Mouse (Mus musculus): ENCODE data around the gene Lrrk1. TPM values are rescaled to one million over a fixed set of nuclear protein-coding genes. Genes with fewer than 3 reads are reported as not detected.

Lrrk1 gene
- polyA plus RNA-seq, 1 experiment from 2014 or later: 2.8 TPM

DNA sequence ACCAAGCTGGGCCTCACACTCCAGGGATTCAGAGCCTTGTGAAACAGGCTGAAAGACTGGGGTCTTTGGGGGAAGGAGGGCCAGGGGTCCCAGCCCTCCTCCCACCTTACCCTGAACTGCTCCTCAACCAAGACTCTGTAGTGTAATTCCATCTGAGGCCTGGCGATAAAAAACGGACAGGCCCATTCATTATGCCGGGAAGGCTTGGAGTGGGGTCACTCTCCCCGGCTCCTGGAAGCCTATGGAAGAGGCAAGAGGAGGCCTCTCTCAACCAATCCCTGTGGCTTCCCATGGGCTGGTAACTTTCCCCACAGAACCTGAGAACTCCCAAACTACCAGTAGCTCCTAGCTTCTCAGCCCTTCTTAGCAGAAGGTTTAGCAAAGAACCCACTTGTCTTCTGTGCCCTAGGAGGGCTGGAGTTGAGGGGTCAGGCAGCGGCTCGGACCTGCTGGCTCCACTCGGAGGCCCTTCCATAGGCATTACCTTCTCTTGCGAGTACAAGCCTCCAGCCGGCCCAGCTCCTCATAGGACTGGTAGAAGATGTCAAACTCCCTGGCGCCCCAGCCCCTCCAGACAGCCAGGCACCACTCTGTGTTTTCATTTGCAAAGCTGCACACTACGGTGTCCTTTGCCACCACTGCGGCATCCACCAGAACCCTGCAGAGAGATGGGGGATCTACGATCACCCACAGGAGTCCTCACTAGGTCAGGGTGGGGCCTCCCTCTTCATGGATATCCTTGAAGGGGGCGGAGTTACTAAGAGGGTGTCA lies 128.5 kb downstream of the Lrrk1 start:
- Histone ChIP-seq H3K4me3 (ENCODE audit: low read depth, low read length) (no peak overlapping the region), H3K9me3 (replicated peaks; ENCODE audit: control insufficient read depth, low read length, poor library complexity, severe bottlenecking) (no peaks in the 10 kb centered on the region), H3K9ac (ENCODE audit: low read depth, low read length) (no peak overlapping the region), H3K4me2 (ENCODE audit: low read length) (no peak overlapping the region), H3K36me3 (ENCODE audit: control insufficient read depth, insufficient read depth, low read length) (no peaks in the 10 kb centered on the region), H3K4me1 (ENCODE audit: control insufficient read depth, insufficient read depth, low read length) (no peaks in the 10 kb centered on the region), H3K27me3 (ENCODE audit: control insufficient read depth, insufficient read depth, low read depth, low read length) (no peaks in the 10 kb centered on the region), H3K27ac (ENCODE audit: low read length) (no peak overlapping the region)
- WGBS: 88% methylated on average over 14 of the region's 14 CpGs
- no peak for ATAC-seq

DNA sequence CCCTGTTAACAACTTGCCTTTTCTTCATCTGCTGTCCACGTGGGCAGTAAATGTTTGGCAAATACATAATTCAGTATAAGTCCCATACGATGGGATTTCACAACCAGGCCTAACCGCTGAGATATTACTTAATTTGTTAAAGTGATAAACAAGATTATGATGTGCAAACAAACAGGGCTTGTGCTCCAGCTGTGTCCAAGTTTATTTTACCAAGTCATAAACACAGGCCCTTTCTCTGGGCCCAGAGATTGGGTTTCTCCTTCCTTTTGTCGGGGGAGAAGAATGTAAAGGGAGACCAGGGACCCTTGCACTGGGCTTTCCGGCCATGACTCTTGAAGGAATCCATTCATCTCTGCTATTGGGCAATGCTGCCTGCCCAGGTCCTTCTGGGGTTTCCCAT lies 129.2 kb downstream of the Lrrk1 start:
- no peak overlapping the region for H3K27ac ChIP-seq (ENCODE audit: low read length)
- no peak overlapping the region for H3K4me2 ChIP-seq (ENCODE audit: low read length)
- H3K27me3 ChIP-seq (ENCODE audit: control insufficient read depth, insufficient read depth, low read depth, low read length): no peaks in the 10 kb centered on the region
- ATAC-seq: no peak
- 81% methylated on average over 5 of the region's 5 CpGs for WGBS
- no peak overlapping the region for H3K9ac ChIP-seq (ENCODE audit: low read depth, low read length)
- no peak overlapping the region for H3K4me3 ChIP-seq (ENCODE audit: low read depth, low read length)
- H3K36me3 ChIP-seq (ENCODE audit: control insufficient read depth, insufficient read depth, low read length): no peaks in the 10 kb centered on the region
- H3K9me3 ChIP-seq (replicated peaks; ENCODE audit: control insufficient read depth, low read length, poor library complexity, severe bottlenecking): no peaks in the 10 kb centered on the region
- no peaks in the 10 kb centered on the region for H3K4me1 ChIP-seq (ENCODE audit: control insufficient read depth, insufficient read depth, low read length)

DNA sequence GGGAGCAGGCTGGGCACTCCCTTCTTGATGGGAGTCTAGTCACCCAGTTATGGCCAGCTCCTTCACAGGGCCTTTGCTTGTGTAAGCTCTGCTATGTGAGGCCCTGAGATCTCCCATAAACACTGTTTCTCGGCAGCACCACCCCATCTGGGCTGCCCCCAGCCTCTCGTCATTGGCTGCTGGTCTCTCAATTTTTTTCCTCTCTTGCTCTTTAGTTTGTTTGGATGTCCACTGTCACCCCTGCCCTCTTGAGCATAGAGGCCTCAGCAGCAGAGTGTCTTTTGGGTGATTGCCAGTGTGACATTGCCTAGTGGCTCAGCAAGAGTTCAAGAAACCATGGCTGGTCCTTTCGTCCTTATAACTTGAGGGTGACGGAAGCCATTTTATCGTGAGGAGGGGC lies 130.9 kb downstream of the Lrrk1 start:
- Histone ChIP-seq H3K9me3 (replicated peaks; ENCODE audit: control insufficient read depth, low read length, poor library complexity, severe bottlenecking) (no peaks in the 10 kb centered on the region), H3K9ac (ENCODE audit: low read depth, low read length) (no peak overlapping the region), H3K27ac (ENCODE audit: low read length) (no peak overlapping the region), H3K4me2 (ENCODE audit: low read length) (no peak overlapping the region), H3K36me3 (ENCODE audit: control insufficient read depth, insufficient read depth, low read length) (no peaks in the 10 kb centered on the region), H3K4me1 (ENCODE audit: control insufficient read depth, insufficient read depth, low read length) (no peaks in the 10 kb centered on the region), H3K4me3 (ENCODE audit: low read depth, low read length) (no peak overlapping the region), H3K27me3 (ENCODE audit: control insufficient read depth, insufficient read depth, low read depth, low read length) (no peaks in the 10 kb centered on the region)
- 89% methylated on average over 5 of the region's 5 CpGs for WGBS
- no peak for ATAC-seq

DNA sequence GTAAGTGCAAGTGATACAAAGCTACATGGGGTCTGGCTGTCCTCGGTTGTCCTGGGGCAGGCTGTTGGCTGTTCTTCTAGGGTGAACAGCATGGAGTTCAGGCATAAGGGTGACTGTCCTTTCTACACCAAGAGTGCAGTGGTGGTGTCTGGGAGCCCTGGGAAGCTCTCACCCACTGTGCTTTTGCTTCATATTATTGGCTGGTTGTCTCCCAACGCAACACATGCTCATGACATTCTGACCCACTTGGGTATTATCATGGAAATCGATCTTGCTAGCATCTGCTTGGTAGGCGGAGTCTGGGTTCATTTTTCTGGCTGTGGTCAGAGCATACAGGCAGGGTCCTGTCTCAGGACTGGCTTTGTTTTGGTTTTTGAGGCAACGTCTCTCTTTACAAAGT lies 131.7 kb downstream of the Lrrk1 start:
- no peak overlapping the region for H3K4me2 ChIP-seq (ENCODE audit: low read length)
- H3K27me3 ChIP-seq (ENCODE audit: control insufficient read depth, insufficient read depth, low read depth, low read length): no peaks in the 10 kb centered on the region
- 74% methylated on average over 5 of the region's 5 CpGs for WGBS
- H3K27ac ChIP-seq (ENCODE audit: low read length): no peak overlapping the region
- ATAC-seq: no peak
- H3K9ac ChIP-seq (ENCODE audit: low read depth, low read length): no peak overlapping the region
- no peak overlapping the region for H3K4me3 ChIP-seq (ENCODE audit: low read depth, low read length)
- no peaks in the 10 kb centered on the region for H3K9me3 ChIP-seq (replicated peaks; ENCODE audit: control insufficient read depth, low read length, poor library complexity, severe bottlenecking)
- no peaks in the 10 kb centered on the region for H3K36me3 ChIP-seq (ENCODE audit: control insufficient read depth, insufficient read depth, low read length)
- no peaks in the 10 kb centered on the region for H3K4me1 ChIP-seq (ENCODE audit: control insufficient read depth, insufficient read depth, low read length)

DNA sequence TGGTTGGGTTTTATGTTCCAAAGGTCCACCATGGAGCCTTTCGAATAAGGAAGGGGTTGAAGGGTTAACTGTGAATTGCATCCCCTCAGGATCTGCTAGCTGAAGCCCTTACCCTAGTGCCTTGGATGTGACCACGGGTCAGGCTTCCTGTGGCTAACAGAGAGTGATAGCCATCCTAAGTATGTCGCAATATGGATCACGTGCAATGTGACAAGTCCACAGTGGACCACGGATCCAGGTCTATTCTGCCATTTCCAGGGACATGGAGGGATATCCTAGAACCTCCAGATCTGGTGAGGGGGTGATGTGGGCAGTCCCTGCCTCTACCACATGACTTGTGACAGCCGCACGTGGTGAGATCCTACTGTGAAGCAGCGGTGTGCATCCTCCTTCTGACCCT lies 133.2 kb downstream of the Lrrk1 start:
- 91% methylated on average over 8 of the region's 8 CpGs for WGBS
- no peak overlapping the region for H3K9ac ChIP-seq (ENCODE audit: low read depth, low read length)
- ATAC-seq: no peak
- no peak overlapping the region for H3K4me3 ChIP-seq (ENCODE audit: low read depth, low read length)
- H3K4me2 ChIP-seq (ENCODE audit: low read length): no peak overlapping the region
- no peaks in the 10 kb centered on the region for H3K36me3 ChIP-seq (ENCODE audit: control insufficient read depth, insufficient read depth, low read length)
- H3K4me1 ChIP-seq (ENCODE audit: control insufficient read depth, insufficient read depth, low read length): no peaks in the 10 kb centered on the region
- no peak overlapping the region for H3K27ac ChIP-seq (ENCODE audit: low read length)
- no peaks in the 10 kb centered on the region for H3K9me3 ChIP-seq (replicated peaks; ENCODE audit: control insufficient read depth, low read length, poor library complexity, severe bottlenecking)
- no peaks in the 10 kb centered on the region for H3K27me3 ChIP-seq (ENCODE audit: control insufficient read depth, insufficient read depth, low read depth, low read length)

DNA sequence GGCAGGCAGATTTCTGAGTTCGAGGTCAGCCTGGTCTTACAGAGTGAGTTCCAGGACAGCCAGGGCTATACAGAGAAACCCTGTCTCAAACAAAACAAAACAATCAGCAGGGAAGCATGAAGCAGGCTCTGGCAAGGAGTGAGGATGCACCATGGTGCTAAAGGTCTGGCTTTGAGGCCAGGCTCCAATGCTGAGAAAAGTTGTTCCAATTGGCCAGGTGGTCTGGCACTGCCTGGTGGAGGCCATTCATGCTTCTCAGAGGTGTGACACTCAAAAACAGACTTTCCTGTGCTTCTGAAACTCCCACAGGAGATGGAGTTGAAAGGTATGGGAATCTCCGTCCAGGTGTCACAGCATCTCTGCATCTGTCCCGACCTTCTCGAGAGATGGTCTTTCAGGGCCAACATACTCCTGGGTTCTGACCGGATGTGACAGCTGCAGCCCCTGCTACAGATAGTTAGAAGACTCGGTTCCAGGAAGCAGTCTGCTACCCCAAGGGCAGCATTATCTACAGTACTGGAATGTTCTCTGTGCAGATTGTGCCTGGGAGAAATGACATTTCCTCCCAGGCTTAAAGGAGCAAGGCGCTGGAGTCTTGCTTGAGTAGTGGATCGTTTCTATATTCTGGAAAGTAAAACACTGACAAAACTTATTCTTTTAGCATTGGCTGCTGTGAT lies 134.0 kb downstream of the Lrrk1 start:
- Histone ChIP-seq H3K9me3 (replicated peaks; ENCODE audit: control insufficient read depth, low read length, poor library complexity, severe bottlenecking) (no peaks in the 10 kb centered on the region), H3K4me3 (ENCODE audit: low read depth, low read length) (no peak overlapping the region), H3K4me2 (ENCODE audit: low read length) (no peak overlapping the region), H3K4me1 (ENCODE audit: control insufficient read depth, insufficient read depth, low read length) (no peaks in the 10 kb centered on the region), H3K36me3 (ENCODE audit: control insufficient read depth, insufficient read depth, low read length) (no peaks in the 10 kb centered on the region), H3K27ac (ENCODE audit: low read length) (no peak overlapping the region), H3K27me3 (ENCODE audit: control insufficient read depth, insufficient read depth, low read depth, low read length) (no peaks in the 10 kb centered on the region), H3K9ac (ENCODE audit: low read depth, low read length) (no peak overlapping the region)
- WGBS: 86% methylated on average over 8 of the region's 8 CpGs
- ATAC-seq: no peak

DNA sequence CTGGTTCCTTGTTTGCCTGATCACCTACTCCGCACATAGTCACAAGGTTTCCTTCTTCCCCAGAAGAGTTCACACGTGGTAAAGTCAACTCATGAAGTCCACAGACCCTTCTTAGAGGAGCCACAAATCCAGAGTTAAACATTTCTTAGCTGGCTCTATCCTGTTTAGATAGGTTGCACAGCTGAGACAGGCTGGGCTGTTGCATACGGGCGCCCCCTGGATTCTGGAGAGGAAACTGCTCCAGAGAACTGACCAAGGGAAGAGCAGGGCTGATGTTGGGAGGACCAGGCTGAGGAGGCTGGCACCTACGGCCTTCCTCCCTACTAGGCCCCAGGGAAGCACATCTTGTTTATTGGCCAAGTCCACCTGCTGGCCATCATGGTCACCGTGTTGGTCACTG lies 138.1 kb downstream of the Lrrk1 start:
- Histone ChIP-seq H3K4me2 (ENCODE audit: low read length) (no peak overlapping the region), H3K27me3 (ENCODE audit: control insufficient read depth, insufficient read depth, low read depth, low read length) (no peaks in the 10 kb centered on the region), H3K4me3 (ENCODE audit: low read depth, low read length) (no peak overlapping the region), H3K4me1 (ENCODE audit: control insufficient read depth, insufficient read depth, low read length) (peaks cover 13% of the 10 kb centered on the region; the same call in 1 of the 2 replicates), H3K27ac (ENCODE audit: low read length) (no peak overlapping the region), H3K9me3 (replicated peaks; ENCODE audit: control insufficient read depth, low read length, poor library complexity, severe bottlenecking) (no peaks in the 10 kb centered on the region), H3K9ac (ENCODE audit: low read depth, low read length) (no peak overlapping the region), H3K36me3 (ENCODE audit: control insufficient read depth, insufficient read depth, low read length) (no peaks in the 10 kb centered on the region)
- no peak for ATAC-seq
- 34% methylated on average over 6 of the region's 6 CpGs for WGBS

DNA sequence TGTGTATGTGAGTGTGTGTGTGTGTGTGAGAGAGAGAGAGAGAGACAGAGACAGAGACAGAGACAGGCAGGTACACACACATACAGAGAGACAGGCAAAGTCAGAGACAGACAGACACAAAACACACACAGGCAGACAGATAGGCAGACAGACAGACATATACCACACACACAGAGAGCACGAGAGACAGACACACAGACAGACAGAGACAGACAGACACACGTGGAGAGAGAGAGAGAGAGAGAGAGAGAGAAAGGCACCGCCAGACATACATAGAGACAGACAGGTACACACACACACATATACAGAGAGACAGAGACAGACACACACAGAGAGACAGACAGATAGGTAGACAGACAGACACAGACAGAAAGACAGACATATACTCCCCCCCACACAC lies 138.7 kb downstream of the Lrrk1 start:
- WGBS: 89% methylated on average over 3 of the region's 3 CpGs
- ATAC-seq: no peak
- Histone ChIP-seq H3K4me1 (ENCODE audit: control insufficient read depth, insufficient read depth, low read length) (peaks cover 13% of the 10 kb centered on the region; the same call in 1 of the 2 replicates), H3K27me3 (ENCODE audit: control insufficient read depth, insufficient read depth, low read depth, low read length) (no peaks in the 10 kb centered on the region), H3K9ac (ENCODE audit: low read depth, low read length) (no peak overlapping the region), H3K4me2 (ENCODE audit: low read length) (no peak overlapping the region), H3K9me3 (replicated peaks; ENCODE audit: control insufficient read depth, low read length, poor library complexity, severe bottlenecking) (no peaks in the 10 kb centered on the region), H3K4me3 (ENCODE audit: low read depth, low read length) (no peak overlapping the region), H3K36me3 (ENCODE audit: control insufficient read depth, insufficient read depth, low read length) (no peaks in the 10 kb centered on the region), H3K27ac (ENCODE audit: low read length) (no peak overlapping the region)

DNA sequence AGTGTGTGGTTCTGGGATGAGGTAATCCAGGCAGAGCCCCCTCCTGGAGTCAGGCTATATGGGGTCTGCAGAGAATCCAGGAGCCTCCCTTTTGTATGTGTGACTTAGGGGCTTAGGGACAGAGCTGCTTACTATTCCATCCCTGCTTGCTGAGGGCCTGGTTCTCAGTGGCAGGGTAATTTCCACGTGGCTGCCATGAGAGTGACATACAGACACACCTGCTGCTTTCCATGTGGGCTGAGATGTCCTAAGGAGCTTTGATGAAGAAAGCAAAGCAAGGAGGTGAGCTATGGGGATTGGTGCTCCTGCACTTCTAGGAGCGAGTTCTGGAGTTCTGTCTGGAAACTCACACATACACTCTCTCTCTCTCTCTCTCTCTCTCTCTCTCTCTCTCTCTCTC lies 139.1 kb downstream of the Lrrk1 start:
- no peaks in the 10 kb centered on the region for H3K36me3 ChIP-seq (ENCODE audit: control insufficient read depth, insufficient read depth, low read length)
- H3K4me1 ChIP-seq (ENCODE audit: control insufficient read depth, insufficient read depth, low read length): peaks cover 13% of the 10 kb centered on the region; the same call in 1 of the 2 replicates
- no peak overlapping the region for H3K27ac ChIP-seq (ENCODE audit: low read length)
- no peak overlapping the region for H3K4me3 ChIP-seq (ENCODE audit: low read depth, low read length)
- H3K9me3 ChIP-seq (replicated peaks; ENCODE audit: control insufficient read depth, low read length, poor library complexity, severe bottlenecking): no peaks in the 10 kb centered on the region
- ATAC-seq: no peak
- WGBS: 51% methylated on average over 2 of the region's 2 CpGs
- no peaks in the 10 kb centered on the region for H3K27me3 ChIP-seq (ENCODE audit: control insufficient read depth, insufficient read depth, low read depth, low read length)
- H3K9ac ChIP-seq (ENCODE audit: low read depth, low read length): no peak overlapping the region
- no peak overlapping the region for H3K4me2 ChIP-seq (ENCODE audit: low read length)
